Mouse (Mus musculus) liver, embryonic 14.5 days (tissue): ENCODE results near the gene Gm4450.
"Not testable (repeated sequence)": the region's sequence is repeated elsewhere in the genome, so short reads cannot be mapped to it uniquely, and the experiment has no call there.

Source experiments
- CTCF ChIP-seq: IDR thresholded peaks from 2 replicates; pipeline ENCODE4 v1.5.1; 2016; ENCODE audit warnings: antibody characterized with exemption, low read depth, control low read depth
- EP300 ChIP-seq: IDR thresholded peaks from 2 replicates; pipeline ENCODE4 v1.6.1; 2016; ENCODE audit warnings: antibody characterized with exemption, low read depth

DNA sequence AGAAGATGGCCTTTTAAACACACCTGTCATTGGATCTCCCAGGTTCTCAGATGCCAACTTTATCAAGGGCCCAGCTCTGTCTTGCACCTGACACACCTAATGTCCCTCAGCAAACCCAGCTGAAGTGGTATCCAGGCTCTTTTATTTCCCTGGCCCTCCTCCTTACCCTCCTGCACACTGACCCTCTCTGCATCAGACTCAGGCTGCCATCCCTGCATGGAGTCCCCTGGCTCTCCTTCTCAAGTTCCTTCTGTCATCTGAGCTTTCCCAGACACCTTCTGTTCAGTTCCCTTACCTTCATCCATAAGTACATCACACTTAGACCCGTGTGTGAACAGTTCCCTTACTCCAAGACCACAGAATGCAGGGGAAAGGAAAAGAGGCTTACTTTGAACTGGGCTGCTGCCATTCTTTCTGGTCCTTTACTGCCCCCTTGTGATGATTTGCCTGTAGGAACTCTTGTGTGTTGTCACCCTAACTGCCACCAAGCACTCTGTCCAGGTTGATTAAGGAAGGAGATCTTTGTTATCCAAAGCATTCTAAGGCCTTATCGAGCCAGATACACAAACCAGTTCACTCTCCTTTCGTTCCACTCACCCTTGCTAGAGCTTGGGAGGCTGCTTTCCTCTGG, 13.7 kb downstream of the Gm4450 start:
- peak; percentile 36; the same call in 1 of the 2 replicates for TF ChIP-seq CTCF
- TF ChIP-seq EP300 = not testable (repeated sequence)
